Mouse (Mus musculus) ES-E14 (cell line): Measurements from ENCODE around the gene Dixdc1. TPM values are rescaled to one million over a fixed set of nuclear protein-coding genes. Genes with fewer than 3 reads are reported as not detected.

ENCODE experiments used
- DNase-seq: peaks from one replicate; pipeline ENCODE4 v3.0.0-alpha.2; 2013; ENCODE audit warnings: low read depth, low spot score
- H3K27ac ChIP-seq: 2 replicates; pipeline ENCODE4 v1.5.1; 2012; ENCODE audit warnings: low read depth, mild to moderate bottlenecking, low read length, moderate library complexity, mixed read lengths; ENCODE audit not compliant: poor library complexity, insufficient read depth, severe bottlenecking
- H3K36me3 ChIP-seq: 2 replicates; pipeline ENCODE4 v1.6.1; 2012; ENCODE audit warnings: mild to moderate bottlenecking, low read length, moderate library complexity, mixed read lengths; ENCODE audit not compliant: control insufficient read depth, poor library complexity, insufficient read depth, severe bottlenecking
- H3K4me1 ChIP-seq, 2 experiments: fragments of 150-350 bp in 1 of 2; sonication (generic) in 1 of 2; 2 replicates each; pipeline ENCODE4 v1.6.1; 2012; ENCODE audit warnings: low read length in 2 of 2, mild to moderate bottlenecking in 1 of 2, mixed read lengths in 1 of 2; ENCODE audit not compliant: control insufficient read depth in 2 of 2, insufficient read depth in 2 of 2, poor library complexity in 1 of 2
- H3K4me3 ChIP-seq, 2 experiments: fragments of 150-350 bp in 1 of 2; sonication (generic) in 1 of 2; 2 replicates each; pipeline ENCODE4 v1.5.1; 2012; ENCODE audit warnings: low read length in 2 of 2, low read depth in 1 of 2, mild to moderate bottlenecking in 1 of 2, mixed read lengths in 1 of 2; ENCODE audit not compliant: insufficient read depth in 1 of 2, poor library complexity in 1 of 2, severe bottlenecking in 1 of 2
- H3K9ac ChIP-seq: 2 replicates; pipeline ENCODE4 v1.6.1; 2012; ENCODE audit warnings: low read depth, mild to moderate bottlenecking, low read length, mixed read lengths; ENCODE audit not compliant: poor library complexity, insufficient read depth, severe bottlenecking
- H3K9me3 ChIP-seq: fragments of 150-350 bp; sonication (generic); 2 replicates; pipeline ENCODE4 v1.6.1; 2012; ENCODE audit warnings: low read depth, mild to moderate bottlenecking, low read length; ENCODE audit not compliant: control insufficient read depth, insufficient read depth
- CHD2 ChIP-seq: IDR thresholded peaks from 2 replicates; pipeline ENCODE4 v1.6.1; 2014; ENCODE audit warnings: mild to moderate bottlenecking, low read depth, low read length, inconsistent platforms
- HCFC1 ChIP-seq: IDR thresholded peaks from 2 replicates; pipeline ENCODE4 v1.6.1; 2012; ENCODE audit warnings: low read length, inconsistent platforms, borderline replicate concordance; ENCODE audit not compliant: insufficient read depth
- MAFK ChIP-seq: IDR thresholded peaks from 2 replicates; pipeline ENCODE4 v1.6.1; 2014; ENCODE audit warnings: mild to moderate bottlenecking, low read depth, low read length, inconsistent platforms; ENCODE audit not compliant: insufficient read depth
- ZC3H11A ChIP-seq: IDR thresholded peaks from 2 replicates; pipeline ENCODE4 v1.6.1; 2012; ENCODE audit warnings: low read depth, mild to moderate bottlenecking, inconsistent platforms, low read length, borderline replicate concordance
- ZNF384 ChIP-seq: IDR thresholded peaks from 2 replicates; pipeline ENCODE4 v1.6.1; 2012; ENCODE audit warnings: low read depth, low read length, inconsistent platforms
- in situ Hi-C, 2 experiments: fragments of 600-800 bp; cut with MboI; formaldehyde crosslinking; loops; one replicate each; pipeline ENCODE4 v1.15.1; 2025; ENCODE audit warnings: low sequenced_read_pairs in 2 of 2, inconsistent platforms in 1 of 2; ENCODE audit not compliant: unreplicated experiment in 2 of 2
- total RNA-seq: library from RNA; depleted of rRNA; stranded (reverse); fragments of 300-350 nt; gene quantifications from 2 replicates; pipeline ENCODE4 v1.2.3, GENCODE M21; 2012

Dixdc1 gene
- total RNA-seq, 1 experiment, result 4.1 TPM

DNA sequence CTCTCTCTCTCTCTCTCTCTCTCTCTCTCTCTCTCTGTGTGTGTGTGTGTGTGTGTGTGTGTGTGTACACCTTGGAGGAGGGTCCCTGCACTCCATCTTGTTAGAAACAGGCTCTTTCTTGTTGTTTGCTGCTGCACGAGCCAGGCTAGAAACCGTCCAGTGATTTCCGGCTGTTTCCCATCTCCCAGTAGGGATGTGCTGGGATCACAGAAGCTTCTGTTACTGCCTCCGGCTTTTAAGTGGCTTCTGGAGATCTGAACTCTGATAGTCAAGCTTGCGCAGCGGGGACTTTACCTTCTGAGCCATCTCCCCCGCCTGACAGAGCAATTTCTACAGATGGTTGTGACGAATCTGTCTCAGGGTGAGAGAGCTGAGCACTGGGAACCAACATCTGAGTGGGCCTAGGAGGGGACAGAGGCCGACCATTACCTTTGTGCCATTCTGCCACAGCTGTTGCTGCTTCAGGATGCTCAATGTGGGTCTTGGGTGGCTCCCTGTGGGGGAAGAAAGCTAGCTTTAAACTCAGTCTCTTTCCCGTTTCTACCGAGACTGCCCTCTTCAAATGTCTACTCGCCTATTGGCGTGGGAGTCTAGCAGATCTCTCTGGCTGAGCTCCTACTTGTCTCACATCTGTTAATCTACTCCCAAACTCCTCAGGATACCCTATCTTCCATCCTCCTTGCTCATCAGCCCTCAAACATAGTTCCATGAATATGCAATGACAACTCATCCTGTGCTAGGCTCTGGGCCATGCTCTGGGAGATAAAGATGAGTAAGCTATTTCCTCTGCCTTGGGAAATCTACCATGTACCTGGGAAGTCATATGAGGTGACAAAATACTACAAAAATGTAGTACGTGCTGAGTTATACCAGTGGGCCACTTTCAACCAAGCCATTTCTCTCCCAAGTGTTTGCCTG lies 1.8 kb upstream of the Dixdc1 start:
- DNase-seq, result no peak
- Histone ChIP-seq H3K9ac (no peak overlapping the region), H3K9me3 (no peaks in the 10 kb centered on the region), H3K27ac (no peak overlapping the region), H3K4me3 (no peak overlapping the region), H3K36me3 (peaks cover 2% of the 10 kb centered on the region; the same call in 1 of the 2 replicates), H3K4me1 (peaks cover 1 to 13% of the 10 kb centered on the region in 2 experiments; a peak in 2 of 4 replicates)
- no peak for TF ChIP-seq HCFC1
- no peak for TF ChIP-seq ZNF384
- TF ChIP-seq ZC3H11A, result no peak
- no peak for TF ChIP-seq MAFK
- no peak for TF ChIP-seq CHD2
- in situ Hi-C loops, result no loop called here

DNA sequence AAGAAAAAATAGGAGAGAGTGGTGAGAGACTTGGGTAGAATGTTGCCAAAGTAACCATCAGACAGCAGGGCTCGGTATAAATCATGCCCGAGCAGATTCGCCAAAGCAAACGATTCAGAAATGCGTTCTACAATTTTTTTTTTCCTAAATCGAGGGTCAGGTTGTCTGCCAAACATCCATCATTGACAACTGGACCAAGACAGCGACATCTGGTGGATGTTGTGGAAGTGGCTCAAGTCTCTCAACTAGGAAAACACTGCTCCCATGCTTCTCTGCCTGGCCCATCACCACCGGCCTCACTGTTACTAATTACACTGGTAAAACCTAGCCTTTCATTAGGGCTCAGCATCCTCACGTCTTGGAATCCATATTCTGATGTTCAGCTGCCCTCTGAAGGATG lies 4.3 kb downstream of the Dixdc1 start:
- Histone ChIP-seq H3K4me3 (no peak overlapping the region), H3K27ac (no peak overlapping the region), H3K9me3 (no peaks in the 10 kb centered on the region), H3K4me1 (peaks cover 0 to 9% of the 10 kb centered on the region in 2 experiments; a peak in 2 of 4 replicates), H3K36me3 (no peaks in the 10 kb centered on the region), H3K9ac (no peak overlapping the region)
- DNase-seq, result no peak
- TF ChIP-seq HCFC1 (no peak), CHD2 (no peak), ZNF384 (peak; percentile 75)
- in situ Hi-C loops, result no loop called here

GRCm38 (mm10) chr9:50732560-50732959 lies 6.8 kb downstream of the Dixdc1 start:
- H3K4me1 ChIP-seq, result peaks cover 0 to 6% of the 10 kb centered on the region in 2 experiments; a peak in 2 of 4 replicates
- TF ChIP-seq MAFK, result no peak
- no peak for TF ChIP-seq CHD2
- TF ChIP-seq HCFC1, result no peak
- TF ChIP-seq ZC3H11A, result no peak
- TF ChIP-seq ZNF384, result no peak
- H3K9ac ChIP-seq, result no peak overlapping the region
- in situ Hi-C loops, result no loop called here
- no peak overlapping the region for H3K4me3 ChIP-seq
- H3K27ac ChIP-seq, result no peak overlapping the region; the same call in 1 of the 2 replicates
- H3K36me3 ChIP-seq, result no peaks in the 10 kb centered on the region
- DNase-seq, result no peak
- H3K9me3 ChIP-seq, result no peaks in the 10 kb centered on the region

- TF ChIP-seq CHD2 (no peak), HCFC1 (no peak), ZNF384 (no peak)
- H3K9me3 ChIP-seq, result no peaks in the 10 kb centered on the region
- in situ Hi-C loops, result no loop called here
Measured at GRCm38 (mm10) chr9:50729600-50729999, 9.7 kb downstream of the Dixdc1 start.

More at GRCm38 (mm10) chr9:50729600-50729999, 9.7 kb downstream of the Dixdc1 start:
- H3K36me3 ChIP-seq, result no peaks in the 10 kb centered on the region
- peaks cover 0 to 16% of the 10 kb centered on the region in 2 experiments; a peak in 3 of 4 replicates for H3K4me1 ChIP-seq
- no peak for DNase-seq
- H3K4me3 ChIP-seq, result no peak overlapping the region
- H3K9ac ChIP-seq, result no peak overlapping the region
- H3K27ac ChIP-seq, result no peak overlapping the region
